Mouse (Mus musculus) layer of hippocampus, postnatal 14 days (tissue): ENCODE data around the gene Gm36028. TPM values are rescaled to one million over a fixed set of nuclear protein-coding genes. Genes with fewer than 3 reads are reported as not detected.
A peak's percentile ranks its signal among the peaks of the same experiment; 100 is the strongest.

Source experiments
- DNase-seq, 2 experiments: peaks; one replicate each; pipeline ENCODE4 v3.0.0; 2021 to 2022; ENCODE audit warnings: low spot score in 2 of 2, mixed read lengths in 1 of 2
- long read RNA-seq, 2 experiments: library from polyadenylated mRNA; stranded (forward); transcript quantifications; one replicate each; pipeline ENCODE4 v2.0.0; 2021
- total RNA-seq, 2 experiments: library from RNA; stranded (reverse); gene quantifications; 2 replicates each; pipeline ENCODE4 v1.2.3; 2021

Gm36028 gene
- total RNA-seq, result under 1 TPM in 1 of 2 experiments, not detected in 1; 0.45 TPM
- long read RNA-seq, experiment 1, result 0 reads
- long read RNA-seq, experiment 2, partial matches to known transcripts, result 1 of 1 reads
- long read RNA-seq, experiment 2, other reads (novel, unspliced or antisense), result 0 of 1 reads

GRCm38 (mm10) chr16:37861029-37861428 is at the start of gene Gm36028:
Gm36028 (minus strand) TSS chr16:37861146.
- no peak for DNase-seq

GRCm38 (mm10) chr16:37906456-37906855 is 45.5 kb upstream of the Gm36028 start:
- DNase-seq, result no peak

- no peak for DNase-seq
These were observed 40.4 kb upstream of the Gm36028 start for GRCm38 (mm10) chr16:37901318-37901717.

GRCm38 (mm10) chr16:37899357-37899756 is 38.4 kb upstream of the Gm36028 start:
- no peak for DNase-seq

- no peak for DNase-seq
These were observed 37.8 kb upstream of the Gm36028 start for GRCm38 (mm10) chr16:37898790-37899189.

GRCm38 (mm10) chr16:37893942-37894341 is 33.0 kb upstream of the Gm36028 start:
- DNase-seq, result no peak

- DNase-seq, result no peak
These were observed 32.4 kb upstream of the Gm36028 start for GRCm38 (mm10) chr16:37893381-37893780.

- DNase-seq, result no peak
These were observed 31.7 kb upstream of the Gm36028 start for GRCm38 (mm10) chr16:37892667-37893066.

- DNase-seq, result no peak
These were observed 28.0 kb upstream of the Gm36028 start for GRCm38 (mm10) chr16:37888986-37889385.

- DNase-seq, result no peak
These were observed 20.2 kb upstream of the Gm36028 start for GRCm38 (mm10) chr16:37881168-37881567.

- no peak for DNase-seq
These were observed 18.9 kb upstream of the Gm36028 start for GRCm38 (mm10) chr16:37879750-37880419.

- DNase-seq, result no peak
These were observed 18.1 kb upstream of the Gm36028 start for GRCm38 (mm10) chr16:37878951-37879505.

GRCm38 (mm10) chr16:37877406-37877805 is 16.5 kb upstream of the Gm36028 start:
- no peak for DNase-seq

- no peak for DNase-seq
These were observed 13.7 kb upstream of the Gm36028 start for GRCm38 (mm10) chr16:37874501-37875235.

- peak in 1 of 2 experiments; percentile 52 for DNase-seq
These were observed 10.3 kb upstream of the Gm36028 start for GRCm38 (mm10) chr16:37871112-37871715.

- DNase-seq, result peak in 1 of 2 experiments; percentile 24
These were observed 8.7 kb upstream of the Gm36028 start for GRCm38 (mm10) chr16:37869470-37870231.

GRCm38 (mm10) chr16:37868506-37869469 is 7.8 kb upstream of the Gm36028 start:
- peak; percentile 23 to 81 for DNase-seq

GRCm38 (mm10) chr16:37867791-37868505 is 7.0 kb upstream of the Gm36028 start, which contains the start of gene Lrrc58:
Lrrc58 (plus strand) TSS chr16:37868389.
- DNase-seq, result peak; percentile 84 to 89

GRCm38 (mm10) chr16:37865841-37866240 is 4.9 kb upstream of the Gm36028 start:
- DNase-seq, result no peak
